In the genomic region with DNA sequence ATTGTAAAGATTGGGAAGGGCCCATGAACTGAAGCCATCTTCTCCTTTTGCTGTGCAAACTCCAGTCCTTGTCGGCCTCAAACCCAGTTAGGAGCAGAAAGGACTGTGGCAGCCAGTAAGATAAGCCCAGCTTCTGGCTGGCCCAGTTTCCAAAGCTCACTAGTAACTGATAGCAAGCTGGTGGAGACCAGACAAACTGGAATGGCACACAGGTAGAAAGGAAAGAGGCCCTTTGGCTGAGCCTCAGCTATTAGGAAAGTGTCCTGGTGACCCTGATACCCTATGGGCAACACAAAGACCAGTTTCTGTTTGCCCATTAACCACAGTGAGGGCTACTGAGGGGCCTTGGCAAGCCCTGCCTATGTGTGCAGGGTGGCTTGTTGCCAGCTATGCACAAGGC, we compare ENCODE assay signal across 24 mouse cellular contexts. TPM values are rescaled to one million over a fixed set of nuclear protein-coding genes. Genes with fewer than 3 reads are reported as not detected.
DNase-seq lines count a peak whose midpoint lies in the region; ATAC-seq and TF ChIP-seq lines count a peak whose summit lies in the region.
"Had no signal": no experiment of that assay in that cellular context is flagged by ENCODE, and none has a peak within 500 bp of the region (broad histone marks: within the 10 kb centered on the region; RNA-seq: fewer than 3 reads in every experiment).

No protein-coding gene starts in this region.

- WGBS in lung, postnatal 0 days = 67% methylated on average over 1 of the region's 1 CpGs
- WGBS in forebrain, embryonic 10.5 days = 79% methylated on average over 1 of the region's 1 CpGs

- H3K4me3 ChIP-seq in lung, postnatal 0 days (ENCODE audit: low read depth, low read length) = no peak overlapping the region
- no peak overlapping the region for H3K4me3 ChIP-seq in forebrain, embryonic 10.5 days
- H3K4me3 ChIP-seq: embryonic facial prominence, embryonic 13.5 days; erythroblast, embryonic 14.5 days; forebrain, embryonic 13.5 days; liver, embryonic 13.5 days had no signal

- H3K27ac ChIP-seq in lung, postnatal 0 days (ENCODE audit: low read length) = peak overlapping the region; percentile 7; the same call in 1 of the 2 replicates
- H3K27ac ChIP-seq in forebrain, embryonic 10.5 days = no peak overlapping the region
- H3K27ac ChIP-seq: embryonic facial prominence, embryonic 13.5 days; forebrain, embryonic 13.5 days; kidney, postnatal 0 days had no signal

- DNase-seq in adrenal gland, postnatal 14 days = peak; percentile 56
- no peak for DNase-seq in adrenal gland, postnatal 36 days
- peak; percentile 52 to 62 for DNase-seq in heart, postnatal 10 days
- no peak for DNase-seq in heart, postnatal 36 days
- peak; percentile 16 for DNase-seq in lung, postnatal 0 days (ENCODE audit: low spot score)
- no peak for DNase-seq in lung, postnatal 25 days (ENCODE audit: low spot score)
- no peak for DNase-seq in forebrain, embryonic 10.5 days (ENCODE audit: extremely low spot score, low spot score)
- DNase-seq: cerebellum, adult 8-10 months; cerebellum, postnatal 36 days; embryo, embryonic 11 days; gastrocnemius, postnatal 36 days; kidney, adult 2 months; liver, embryonic 13.5 days; lung, embryonic 14.5 days; thymus, adult 18-20 months; thymus, postnatal 36 days had no signal

- peak; percentile 20; the same call in 1 of the 2 replicates for ATAC-seq in lung, postnatal 0 days
- peak; percentile 62; the same call in 1 of the 2 replicates for ATAC-seq in megakaryocyte-erythroid progenitor cell, adult 5-6 weeks (replicated peaks; ENCODE audit: low FRiP score, low TSS enrichment, poor library complexity, severe bottlenecking)
- ATAC-seq: CD4-positive, CD25-positive, alpha-beta regulatory T cell, adult 4 months; forebrain, embryonic 13.5 days had no signal

- intact Hi-C loops in heart, postnatal 10 days (cut with DNase I) = no loop called here
- intact Hi-C loops in heart, postnatal 36 days (cut with DNase I) = no loop called here

- no peak for TF ChIP-seq EP300 in lung, postnatal 0 days (IDR thresholded peaks at IDR 0.05)

- H3K9me3 ChIP-seq in lung, postnatal 0 days (ENCODE audit: low read length) = no peaks in the 10 kb centered on the region
- H3K9me3 ChIP-seq in forebrain, embryonic 10.5 days = no peaks in the 10 kb centered on the region
- H3K9me3 ChIP-seq: embryonic facial prominence, embryonic 13.5 days; forebrain, embryonic 13.5 days; liver, embryonic 13.5 days had no signal

- TF ChIP-seq CTCF in lung, postnatal 0 days (IDR thresholded peaks at IDR 0.05) = no peak

- no peaks in the 10 kb centered on the region for H3K27me3 ChIP-seq in lung, postnatal 0 days (replicated peaks; ENCODE audit: insufficient read depth, low read length)
- no peaks in the 10 kb centered on the region for H3K27me3 ChIP-seq in forebrain, embryonic 10.5 days (ENCODE audit: poor library complexity, severe bottlenecking)
- H3K27me3 ChIP-seq: embryonic facial prominence, embryonic 13.5 days; forebrain, embryonic 13.5 days; liver, embryonic 13.5 days had no signal

- no peaks in the 10 kb centered on the region for H3K36me3 ChIP-seq in lung, postnatal 0 days (ENCODE audit: insufficient read depth, low read length)
- H3K36me3 ChIP-seq in forebrain, embryonic 10.5 days (replicated peaks) = peaks cover 43% of the 10 kb centered on the region

- no peak overlapping the region for H3K9ac ChIP-seq in lung, postnatal 0 days (replicated peaks; ENCODE audit: low read depth)
- H3K9ac ChIP-seq: embryonic facial prominence, embryonic 13.5 days; forebrain, embryonic 13.5 days; liver, embryonic 13.5 days; lung, embryonic 14.5 days had no signal

- no peak overlapping the region for H3K4me2 ChIP-seq in lung, postnatal 0 days (replicated peaks; ENCODE audit: low read depth, low read length)
- H3K4me2 ChIP-seq: embryonic facial prominence, embryonic 13.5 days; forebrain, embryonic 13.5 days; liver, embryonic 13.5 days; lung, embryonic 14.5 days; midbrain, embryonic 11.5 days had no signal

- H3K4me1 ChIP-seq in lung, postnatal 0 days (ENCODE audit: insufficient read depth, low read depth, low read length) = no peaks in the 10 kb centered on the region
- H3K4me1 ChIP-seq in forebrain, embryonic 10.5 days = 0 out of 2 replicates have a peak, but pooled peaks cover 4% of the 10 kb centered on the region
- H3K4me1 ChIP-seq: embryonic facial prominence, embryonic 13.5 days had no signal

RNA-seq across cellular contexts. Expression of a gene that starts 38.8 kb away (rescaled TPM):
- total RNA-seq in adrenal gland, postnatal 14 days (2021) = 0.37 TPM in 1 of 2 replicates, not detected in the other
- 1 to 10 TPM; 1.8 to 2.2 TPM for total RNA-seq in adrenal gland, postnatal 36 days (2021)
- over 10,000 TPM; 11,120 to 11,825 TPM for total RNA-seq in heart, postnatal 10 days (2021)
- total RNA-seq in heart, postnatal 36 days (2021) = over 10,000 TPM; 10,942 to 11,353 TPM
- 10.4 and 13.8 TPM in 2 replicates for polyA plus RNA-seq in lung, postnatal 0 days (2015; fragmentation: Nextera tagmentation; extraction: Ambion mirVana)
- total RNA-seq in megakaryocyte-erythroid progenitor cell, adult 5-6 weeks (2014; fragmentation: Nextera tagmentation) = not detected in 2 replicates
- total RNA-seq in megakaryocyte-erythroid progenitor cell, adult 5-6 weeks (2017) = not detected in 2 replicates
- 0.27 and 0.54 TPM in 2 replicates for polyA plus RNA-seq in forebrain, embryonic 10.5 days (2016; fragmentation: Nextera tagmentation; extraction: Ambion mirVana)
- total RNA-seq: monocyte, adult 5-6 weeks had no signal
- polyA plus RNA-seq: CD4-positive, CD25-positive, alpha-beta regulatory T cell, adult 4 months; erythroblast, embryonic 14.5 days had no signal

RNA-seq across cellular contexts. Expression of a gene that starts 44.1 kb away (rescaled TPM):
- total RNA-seq in adrenal gland, postnatal 14 days (2021) = 6.9 and 9.0 TPM in 2 replicates
- total RNA-seq in adrenal gland, postnatal 36 days (2021) = 10 to 100 TPM; 12.5 to 23.1 TPM
- total RNA-seq in heart, postnatal 10 days (2021) = 10 to 100 TPM; 11.5 to 13.4 TPM
- 1 to 10 TPM; 6.5 to 6.6 TPM for total RNA-seq in heart, postnatal 36 days (2021)
- 19.4 and 24.4 TPM in 2 replicates for polyA plus RNA-seq in lung, postnatal 0 days (2015; fragmentation: Nextera tagmentation; extraction: Ambion mirVana)
- not detected in 2 replicates for total RNA-seq in megakaryocyte-erythroid progenitor cell, adult 5-6 weeks (2014; fragmentation: Nextera tagmentation)
- total RNA-seq in megakaryocyte-erythroid progenitor cell, adult 5-6 weeks (2017) = not detected in 2 replicates
- 19.2 and 23.0 TPM in 2 replicates for polyA plus RNA-seq in forebrain, embryonic 10.5 days (2016; fragmentation: Nextera tagmentation; extraction: Ambion mirVana)
- total RNA-seq: monocyte, adult 5-6 weeks had no signal
- polyA plus RNA-seq: CD4-positive, CD25-positive, alpha-beta regulatory T cell, adult 4 months; erythroblast, embryonic 14.5 days had no signal

RNA-seq across cellular contexts. Expression of a gene that starts 46.5 kb away (rescaled TPM):
- 60.4 and 79.3 TPM in 2 replicates for total RNA-seq in adrenal gland, postnatal 14 days (2021)
- total RNA-seq in adrenal gland, postnatal 36 days (2021) = 10 to 100 TPM; 61.3 to 64.7 TPM
- total RNA-seq in heart, postnatal 10 days (2021) = 10 to 100 TPM; 69.6 to 78.9 TPM
- 10 to 100 TPM; 60.6 to 66.9 TPM for total RNA-seq in heart, postnatal 36 days (2021)
- 180 and 200 TPM in 2 replicates for polyA plus RNA-seq in lung, postnatal 0 days (2015; fragmentation: Nextera tagmentation; extraction: Ambion mirVana)
- total RNA-seq in megakaryocyte-erythroid progenitor cell, adult 5-6 weeks (2014; fragmentation: Nextera tagmentation) = 92.6 and 110 TPM in 2 replicates
- 70.8 and 132 TPM in 2 replicates for total RNA-seq in megakaryocyte-erythroid progenitor cell, adult 5-6 weeks (2017)
- polyA plus RNA-seq in forebrain, embryonic 10.5 days (2016; fragmentation: Nextera tagmentation; extraction: Ambion mirVana) = 178 and 183 TPM in 2 replicates

RNA-seq across cellular contexts. Expression of a gene that starts 48.9 kb away (rescaled TPM):
- 9.1 and 15.4 TPM in 2 replicates for total RNA-seq in adrenal gland, postnatal 14 days (2021)
- total RNA-seq in adrenal gland, postnatal 36 days (2021) = 1 to 10 TPM; 7.2 to 8.1 TPM
- total RNA-seq in heart, postnatal 10 days (2021) = 1 to 10 TPM; 8.3 to 8.7 TPM
- total RNA-seq in heart, postnatal 36 days (2021) = 10 to 100 TPM in 1 of 2 experiments, 1 to 10 TPM in 1; 9.5 to 11.0 TPM
- 6.2 and 6.6 TPM in 2 replicates for polyA plus RNA-seq in lung, postnatal 0 days (2015; fragmentation: Nextera tagmentation; extraction: Ambion mirVana)
- total RNA-seq in megakaryocyte-erythroid progenitor cell, adult 5-6 weeks (2014; fragmentation: Nextera tagmentation) = 9.1 and 11.9 TPM in 2 replicates
- 3.7 and 6.8 TPM in 2 replicates for total RNA-seq in megakaryocyte-erythroid progenitor cell, adult 5-6 weeks (2017)
- polyA plus RNA-seq in forebrain, embryonic 10.5 days (2016; fragmentation: Nextera tagmentation; extraction: Ambion mirVana) = 1.4 and 2.0 TPM in 2 replicates

Comparison
In these comparisons a context has a peak if more than half of its experiments do, and no peak if none do; other contexts are left out.
1. DNase-seq: peak in adrenal gland, postnatal 14 days (single experiment), heart, postnatal 10 days (2 of 2) and lung, postnatal 0 days (single experiment); none in adrenal gland, postnatal 36 days (0 of 2), heart, postnatal 36 days (0 of 2), lung, postnatal 25 days (single experiment) and forebrain, embryonic 10.5 days (single experiment).
2. RNA of a gene that starts 38.8 kb away (total RNA-seq): 11,120 to 11,825 TPM in heart, postnatal 10 days and 10,942 to 11,353 TPM in heart, postnatal 36 days; 1.8 to 2.2 TPM in adrenal gland, postnatal 36 days, 0.37 TPM in adrenal gland, postnatal 14 days and not detected in megakaryocyte-erythroid progenitor cell, adult 5-6 weeks; every median in the first group is over 1,000 times any median in the second.